Mouse (Mus musculus) 416B (cell line): ENCODE data around the gene Hsd17b14.

Experiments
- DNase-seq: peaks from one replicate; pipeline ENCODE4 v3.0.0; 2011; ENCODE audit warnings: low read depth

The Hsd17b14 gene

GRCm38 (mm10) chr7:45529461-45529860 lies 25.2 kb upstream of the Hsd17b14 start:
- peak; percentile 60 for DNase-seq

DNA sequence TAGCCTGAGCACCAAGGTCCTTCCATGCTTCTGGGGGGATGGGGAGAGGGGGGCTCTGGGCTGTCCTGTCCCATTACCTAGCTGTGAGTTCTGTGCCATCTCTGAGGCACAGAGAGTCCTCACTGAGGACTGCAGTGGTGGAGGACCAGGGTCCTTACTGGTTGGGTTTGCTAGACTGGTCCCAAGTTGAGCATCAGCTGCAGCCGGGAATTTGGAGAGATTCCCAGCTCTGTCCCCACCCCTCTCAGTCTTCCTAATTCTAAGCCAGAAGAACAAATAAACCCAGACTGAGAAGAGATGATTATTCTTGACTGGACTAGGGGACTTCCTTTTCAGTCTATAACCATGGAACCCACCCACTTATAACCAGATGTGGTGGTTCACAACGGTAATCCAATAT lies 24.1 kb upstream of the Hsd17b14 start:
- no peak for DNase-seq

GRCm38 (mm10) chr7:45535676-45536075 lies 19.0 kb upstream of the Hsd17b14 start:
- DNase-seq, result no peak

DNA sequence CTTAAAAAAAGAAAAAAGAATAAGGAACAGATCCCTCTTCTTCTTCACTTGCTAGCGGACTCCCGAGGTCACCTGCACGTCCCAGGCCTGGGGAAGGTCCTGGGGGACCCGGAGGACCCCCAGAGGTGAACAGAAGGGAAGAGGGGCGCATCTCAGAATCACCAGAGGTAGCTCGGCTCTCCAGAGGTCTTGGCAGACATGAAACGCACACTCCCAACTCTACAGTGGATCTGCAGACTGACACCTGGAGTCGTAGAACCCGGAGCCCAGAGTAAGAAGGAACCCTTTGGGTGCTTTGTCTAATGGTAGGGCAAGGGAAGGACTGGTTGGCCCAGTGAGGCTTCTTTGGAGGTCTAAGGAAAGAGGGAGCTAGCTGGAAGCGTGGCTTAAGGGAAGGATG lies 17.1 kb upstream of the Hsd17b14 start:
- no peak for DNase-seq

DNA sequence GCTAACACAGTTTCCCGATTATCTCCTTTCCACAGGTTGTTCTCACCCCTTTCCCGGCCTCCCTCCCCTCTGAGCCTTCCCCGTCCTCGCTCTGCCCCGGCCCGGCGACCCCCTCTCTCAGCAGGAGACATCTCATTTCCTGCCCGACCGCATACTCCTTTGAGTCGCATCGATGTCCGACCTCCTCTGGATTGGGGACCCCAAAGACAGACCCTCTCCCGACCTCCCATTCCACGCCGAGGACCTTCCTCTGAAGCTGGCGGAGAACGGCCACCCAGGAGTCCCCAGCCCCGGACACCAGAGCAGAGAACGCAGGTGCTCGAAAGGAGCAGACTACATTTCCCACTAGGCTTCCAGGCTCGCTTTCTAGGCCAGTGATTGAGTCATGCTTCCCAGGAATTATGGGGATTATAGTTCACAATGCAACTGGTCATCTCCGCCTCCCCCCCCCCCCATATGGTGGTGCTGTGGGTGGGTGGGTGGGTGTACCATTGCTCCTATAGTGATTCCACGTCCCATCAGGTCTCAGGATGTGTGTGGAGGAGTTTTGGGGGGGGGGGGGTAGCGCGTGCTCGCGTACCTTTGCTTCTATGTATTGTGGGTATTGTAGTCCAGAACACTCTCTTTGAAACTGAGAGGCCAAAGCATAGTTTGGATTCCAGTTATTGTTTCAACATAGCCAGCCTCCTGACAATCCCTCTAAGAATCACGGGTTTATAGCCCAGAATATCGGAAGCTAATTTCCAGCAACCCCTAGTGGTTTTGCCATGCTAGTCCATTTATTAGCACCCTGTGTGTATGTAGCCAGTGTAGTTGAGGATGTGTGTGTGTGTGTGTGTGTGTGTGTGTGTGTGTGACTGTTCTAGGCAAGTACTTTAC lies 16.3 kb upstream of the Hsd17b14 start:
- DNase-seq, result peak; percentile 85

DNA sequence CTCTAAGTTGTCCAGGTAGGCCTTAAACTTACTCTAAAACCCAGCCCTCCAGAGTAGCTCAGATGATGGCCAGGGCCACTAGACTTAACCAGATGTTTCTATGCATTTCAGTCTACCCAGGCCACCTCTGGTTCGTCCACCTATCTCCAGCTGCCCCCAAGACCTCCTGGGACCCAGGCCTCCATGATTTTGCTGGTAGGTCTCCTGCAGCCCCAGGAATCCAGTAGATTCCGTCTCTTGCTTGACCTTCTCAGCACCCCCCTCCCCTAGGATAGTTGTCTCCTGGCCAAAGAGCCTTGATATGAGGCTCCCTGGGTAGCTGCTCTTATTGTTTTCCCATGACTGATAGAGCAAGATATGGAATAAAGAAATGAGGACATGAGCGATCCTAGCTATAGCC lies 15.6 kb upstream of the Hsd17b14 start:
- DNase-seq, result no peak

DNA sequence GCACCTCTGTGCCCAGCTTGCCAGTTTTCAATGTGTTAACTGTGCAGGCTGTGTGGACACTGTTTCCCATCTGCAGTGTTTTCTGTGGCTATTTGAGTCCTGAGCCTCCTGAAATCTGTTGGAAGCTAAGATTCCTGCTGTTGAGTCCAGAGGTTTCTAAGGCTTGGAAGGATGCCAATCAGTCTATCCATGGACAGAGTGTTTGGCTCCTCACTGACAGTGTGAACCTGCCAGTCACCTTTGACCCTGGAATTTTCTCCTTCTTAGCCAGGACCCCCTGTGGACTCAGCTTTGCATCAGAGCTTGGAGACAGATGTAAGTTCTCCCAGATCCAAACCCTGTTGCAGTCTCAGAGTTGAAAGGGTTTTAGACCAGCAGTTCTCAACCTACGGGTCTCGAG lies 14.5 kb upstream of the Hsd17b14 start:
- no peak for DNase-seq

- peak; percentile 30 for DNase-seq
Measured at GRCm38 (mm10) chr7:45544525-45544924, 10.2 kb upstream of the Hsd17b14 start.

DNA sequence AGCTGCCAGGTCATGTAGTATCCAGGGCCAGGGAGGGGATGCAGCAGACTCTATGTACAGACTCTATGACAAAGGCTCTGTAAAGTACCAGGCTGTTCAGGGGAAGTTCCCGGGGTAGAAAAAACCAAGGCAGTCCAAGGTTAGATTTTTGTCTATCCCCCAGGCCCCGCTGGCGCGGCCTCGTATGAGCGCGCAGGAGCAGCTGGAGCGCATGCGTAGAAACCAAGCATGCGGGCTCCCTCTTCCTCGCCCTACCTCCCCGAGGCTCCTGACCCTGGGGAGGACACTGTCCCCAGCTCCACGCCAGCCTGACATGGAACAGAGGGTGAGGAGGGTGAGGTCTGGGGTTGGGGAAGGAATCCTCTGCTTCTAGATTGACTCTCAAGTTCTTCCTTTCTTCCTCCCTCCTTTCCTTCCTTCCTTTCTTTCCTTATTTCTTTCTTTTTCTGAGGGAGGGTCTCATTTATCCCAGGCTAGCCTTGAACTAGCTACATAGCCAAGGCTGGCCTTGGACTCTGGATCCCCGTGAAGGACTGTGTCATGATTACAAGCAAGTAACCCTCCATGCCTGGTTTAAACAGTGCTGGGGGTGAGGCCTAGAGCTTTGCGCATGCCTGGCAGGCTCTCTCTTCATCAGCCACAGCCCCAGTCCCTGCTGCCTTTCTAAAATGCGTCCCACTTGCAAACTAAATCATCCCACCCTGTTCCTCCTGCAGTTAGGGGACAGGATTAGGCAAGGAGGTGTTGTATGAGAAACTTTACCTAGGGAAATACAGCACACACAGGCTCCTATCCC lies 4.9 kb upstream of the Hsd17b14 start:
- DNase-seq, result no peak

DNA sequence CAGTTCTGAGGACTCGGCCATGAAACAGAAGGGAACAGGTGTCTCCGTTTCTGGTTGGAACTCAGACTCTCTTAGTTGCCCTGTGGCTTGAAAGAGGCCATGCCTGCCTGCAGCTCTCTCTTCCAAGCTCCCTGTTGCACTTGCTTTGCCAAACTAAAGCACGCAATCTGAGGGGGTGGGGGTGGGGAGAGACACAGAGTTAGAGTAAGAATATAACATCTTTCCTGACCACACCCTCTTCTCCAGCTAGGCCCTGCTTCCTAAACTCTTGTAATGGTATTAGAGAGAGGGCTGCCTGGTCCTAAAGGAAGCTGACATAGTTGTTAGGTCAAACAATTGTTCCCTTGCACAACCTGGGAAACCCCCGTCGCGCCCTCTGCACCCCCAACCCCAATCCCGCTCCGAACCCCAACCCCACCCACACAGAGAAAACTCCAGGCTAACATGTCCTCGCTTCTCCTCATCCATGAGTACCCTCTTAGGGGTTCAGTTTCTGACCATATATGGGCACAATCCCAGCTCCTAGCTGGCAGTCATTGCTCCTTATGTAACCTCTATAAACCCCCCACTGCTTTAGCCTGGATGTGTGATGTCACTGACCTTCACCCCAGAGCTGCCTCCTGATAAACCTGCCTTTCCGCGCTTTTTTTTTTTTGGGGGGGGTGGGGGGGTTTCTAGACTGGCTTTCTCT lies 3.7 kb upstream of the Hsd17b14 start:
- DNase-seq, result no peak

GRCm38 (mm10) chr7:45551512-45551883 lies 3.2 kb upstream of the Hsd17b14 start:
- no peak for DNase-seq

DNA sequence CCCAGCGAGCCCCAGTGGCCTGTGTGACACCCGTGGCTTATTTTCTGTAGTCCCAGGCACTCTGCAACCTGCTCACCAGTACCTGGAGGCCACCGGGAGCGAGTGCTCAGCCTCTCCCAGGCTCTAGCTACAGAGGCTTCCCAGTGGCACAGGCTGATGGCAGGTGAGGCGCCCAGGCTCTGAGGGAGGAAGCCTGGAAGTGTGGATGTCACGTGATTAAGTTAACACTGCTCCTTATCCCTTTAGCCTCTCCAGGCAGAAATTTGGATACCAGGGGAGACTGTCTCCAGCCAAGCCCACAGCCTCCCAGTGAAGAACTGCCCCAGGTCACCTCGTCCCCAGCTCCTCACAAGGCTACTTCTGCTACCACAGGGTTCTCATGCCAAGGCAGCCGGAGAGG lies 1.2 kb upstream of the Hsd17b14 start:
- no peak for DNase-seq

- DNase-seq, result no peak
Measured at GRCm38 (mm10) chr7:45553990-45554389, 703 bp upstream of the Hsd17b14 start.

DNA sequence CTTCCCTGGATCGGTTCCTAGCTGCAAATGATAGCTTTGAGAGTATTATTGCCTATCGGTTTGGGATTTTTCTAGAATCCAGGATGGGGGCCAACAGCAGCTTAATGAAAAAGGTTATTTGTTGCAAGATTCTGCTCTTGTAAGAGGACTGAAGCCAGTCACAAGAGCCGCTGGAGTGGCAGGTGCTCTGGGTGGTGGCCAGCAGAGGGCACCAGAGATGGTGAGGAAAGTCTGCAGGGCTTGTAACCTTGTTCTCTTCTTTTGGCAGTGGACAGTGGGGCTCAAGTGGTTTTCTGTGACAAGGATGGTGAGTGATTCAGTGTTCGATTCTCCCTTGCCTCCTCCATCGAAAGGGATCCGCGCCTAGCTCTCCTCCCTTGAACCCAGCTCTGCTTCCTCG lies 1.1 kb downstream of the Hsd17b14 start:
- peak; percentile 86 for DNase-seq

GRCm38 (mm10) chr7:45558907-45559306 lies 4.2 kb downstream of the Hsd17b14 start:
- DNase-seq, result no peak

- peak; percentile 51 for DNase-seq
Measured at GRCm38 (mm10) chr7:45560241-45560640, 5.5 kb downstream of the Hsd17b14 start.

DNA sequence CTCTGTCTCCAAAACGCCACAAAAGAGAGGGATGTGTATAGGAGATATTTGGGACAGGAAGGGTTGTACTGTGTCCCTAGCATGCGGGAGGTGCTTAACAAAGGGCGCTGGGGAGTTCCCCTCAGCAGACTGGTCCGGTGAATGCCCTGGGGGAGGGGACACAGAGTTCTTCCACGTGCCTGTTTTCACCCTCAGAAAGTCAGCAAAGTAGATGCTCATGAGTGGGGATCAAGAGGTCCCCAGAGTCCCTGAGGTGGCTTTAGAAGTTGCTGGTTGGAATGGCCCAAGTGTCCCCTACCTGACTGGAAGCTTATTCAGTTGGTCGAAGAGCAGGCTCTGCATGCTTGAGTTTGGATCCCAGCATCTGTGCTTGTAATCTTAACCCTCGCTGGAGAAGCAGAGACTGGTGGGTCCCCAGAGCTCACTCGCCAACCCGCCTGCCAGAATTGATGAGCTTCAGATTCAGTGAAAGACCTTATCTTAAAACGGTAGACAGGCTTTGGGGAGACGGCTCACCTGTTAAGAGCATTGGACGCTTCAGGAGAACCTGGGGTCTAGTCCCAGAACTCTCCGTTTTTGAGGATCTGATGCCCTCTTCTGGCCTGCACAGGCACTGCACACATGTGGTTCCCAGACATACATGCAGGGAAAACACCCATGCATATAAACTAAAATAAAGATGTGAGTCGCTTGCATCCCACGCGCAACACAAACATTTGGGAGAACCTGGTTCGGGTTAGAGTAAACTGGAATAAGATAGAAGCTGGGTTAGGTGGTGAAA lies 6.3 kb downstream of the Hsd17b14 start:
- DNase-seq, result peak; percentile 80

GRCm38 (mm10) chr7:45561624-45562520 lies 7.2 kb downstream of the Hsd17b14 start:
- DNase-seq, result peak; percentile 56

- DNase-seq, result no peak
Measured at GRCm38 (mm10) chr7:45564811-45565210, 10.1 kb downstream of the Hsd17b14 start.

DNA sequence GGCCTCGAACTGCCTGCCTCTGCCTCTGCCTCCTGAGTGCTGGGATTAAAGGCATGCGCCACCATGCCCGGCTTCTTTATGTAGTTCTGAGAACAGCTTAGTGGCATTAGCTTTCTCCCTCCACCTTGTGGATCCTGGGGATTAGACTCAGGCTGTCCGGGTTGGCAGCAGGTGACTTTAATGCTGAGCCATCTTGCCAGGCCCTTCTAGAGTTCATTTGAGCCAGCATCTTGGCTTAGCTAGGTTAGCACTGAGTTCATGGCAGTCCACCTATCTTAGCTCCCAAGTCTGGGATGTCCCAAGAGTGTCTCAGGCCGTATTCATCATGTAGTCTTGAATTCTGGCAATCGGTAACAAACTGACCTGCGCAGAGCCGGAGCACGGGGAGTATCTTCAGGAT lies 10.8 kb downstream of the Hsd17b14 start:
- DNase-seq, result no peak
